Mouse (Mus musculus) urinary bladder, postnatal 36 days (tissue): ENCODE results near the gene Kat6b.

Experiments
- DNase-seq, 2 experiments: peaks; one replicate each; pipeline ENCODE4 v3.0.0; 2022; ENCODE audit warnings: low spot score in 2 of 2, mixed read lengths in 1 of 2

Gene Kat6b

GRCm38 (mm10) chr14:21705462-21705861 is 224.2 kb downstream of the Kat6b start:
- DNase-seq = no peak

GRCm38 (mm10) chr14:21706759-21707571 is 225.7 kb downstream of the Kat6b start:
- no peak for DNase-seq

GRCm38 (mm10) chr14:21709545-21709944 is 228.3 kb downstream of the Kat6b start:
- DNase-seq = no peak

- DNase-seq = no peak
These were observed 230.0 kb downstream of the Kat6b start for GRCm38 (mm10) chr14:21711231-21711630.

- DNase-seq = no peak
These were observed 233.3 kb downstream of the Kat6b start, which contains the start of gene Dupd1 for GRCm38 (mm10) chr14:21714486-21714885. Gene Dupd1 (minus strand): TSS chr14:21714576.

- DNase-seq = no peak
These were observed 238.6 kb downstream of the Kat6b start for GRCm38 (mm10) chr14:21719646-21720383.

- no peak for DNase-seq
These were observed 239.4 kb downstream of the Kat6b start for GRCm38 (mm10) chr14:21720430-21721205.
